Mouse (Mus musculus) heart, adult 11 months (tissue): ENCODE data around the gene Vmn1r85.
"Not testable (repeated sequence)": the region's sequence is repeated elsewhere in the genome, so short reads cannot be mapped to it uniquely, and the experiment has no call there.

ENCODE experiments used
- DNase-seq: peaks from one replicate; pipeline ENCODE4 v3.0.0; 2022

Vmn1r85 gene

DNA sequence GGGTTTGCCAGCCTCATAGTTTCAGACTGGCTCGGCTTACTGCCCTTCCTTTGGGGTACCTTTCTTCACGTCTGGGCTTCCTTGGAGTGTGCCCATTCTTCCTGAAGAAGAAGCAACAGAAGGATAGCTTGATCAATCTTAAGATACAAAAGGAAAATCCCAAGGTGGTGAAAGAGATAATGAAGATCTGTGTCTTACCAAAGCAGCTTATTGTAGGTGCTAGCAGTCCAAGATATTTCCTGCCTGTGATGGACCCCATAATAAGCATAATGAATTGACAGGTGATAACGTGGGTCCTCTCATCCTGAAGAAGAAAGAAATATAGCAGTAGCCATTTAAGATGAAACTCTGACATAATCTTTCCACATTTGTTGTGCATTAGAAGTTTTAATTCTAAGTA is at the start of gene Vmn1r85:
Gene Vmn1r85 (minus strand): TSS at position 101 of the 400 bp plus-strand sequence.
- DNase-seq: no peak

DNA sequence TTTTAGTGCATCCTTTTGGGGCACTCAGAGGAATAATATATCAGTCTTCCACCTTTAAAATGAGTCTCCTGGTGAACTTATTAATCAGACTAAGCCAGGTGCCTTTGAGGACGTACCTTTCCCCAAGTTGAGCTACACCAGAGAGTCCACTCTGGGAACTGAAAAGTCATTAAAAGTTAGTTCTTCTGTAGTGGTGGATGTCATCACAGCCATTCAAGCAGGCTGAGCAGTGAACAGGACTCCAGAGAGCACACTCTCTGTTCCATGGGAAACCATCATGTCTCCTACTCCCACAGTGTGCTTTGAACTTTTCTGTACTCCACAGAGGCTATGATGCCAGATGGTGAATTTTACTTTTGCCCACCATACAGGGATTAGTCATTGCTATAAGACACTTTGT is 45.1 kb upstream of the Vmn1r85 start, which contains the start of gene Vmn1r87:
Gene Vmn1r87 (minus strand): TSS at position 101 of the 400 bp plus-strand sequence.
- no peak for DNase-seq

DNA sequence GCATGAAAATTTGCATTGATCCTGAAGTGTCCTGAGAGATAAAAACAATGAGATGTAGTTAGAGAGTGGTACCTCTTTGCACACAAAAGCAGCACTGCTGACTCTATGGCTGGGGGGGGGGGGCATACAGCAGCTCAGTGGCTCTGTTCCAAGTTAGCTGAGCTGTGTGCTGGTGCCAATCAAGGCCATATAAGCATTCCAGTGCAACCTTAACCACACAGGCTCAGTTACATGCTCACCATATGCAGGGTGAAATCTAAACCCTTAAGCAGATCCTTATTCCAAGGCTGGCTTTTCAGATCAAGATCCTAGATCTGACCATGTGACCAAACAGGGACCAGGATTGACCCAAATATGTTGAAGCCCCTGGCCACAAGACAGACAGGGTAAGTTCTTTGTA is 42.4 kb upstream of the Vmn1r85 start:
- no peak for DNase-seq

DNA sequence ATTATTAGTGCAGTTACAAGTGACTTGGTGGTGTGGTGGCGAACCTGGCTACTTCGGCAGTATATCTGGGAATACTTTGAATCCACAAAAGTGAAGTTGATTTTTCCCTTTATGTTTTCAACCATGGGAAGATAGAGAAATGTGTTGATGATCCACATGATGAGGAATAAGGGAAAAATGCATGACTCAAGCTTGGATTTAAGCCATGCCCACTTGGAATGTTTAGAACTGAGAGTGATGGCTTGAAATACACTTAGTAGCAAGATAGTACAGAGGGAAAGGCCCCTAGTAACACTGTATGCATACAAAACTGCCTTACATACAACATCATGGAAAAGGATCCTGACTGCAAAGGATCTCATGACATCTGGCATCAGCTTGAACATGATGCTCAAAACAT is 36.9 kb upstream of the Vmn1r85 start:
- no peak for DNase-seq

DNA sequence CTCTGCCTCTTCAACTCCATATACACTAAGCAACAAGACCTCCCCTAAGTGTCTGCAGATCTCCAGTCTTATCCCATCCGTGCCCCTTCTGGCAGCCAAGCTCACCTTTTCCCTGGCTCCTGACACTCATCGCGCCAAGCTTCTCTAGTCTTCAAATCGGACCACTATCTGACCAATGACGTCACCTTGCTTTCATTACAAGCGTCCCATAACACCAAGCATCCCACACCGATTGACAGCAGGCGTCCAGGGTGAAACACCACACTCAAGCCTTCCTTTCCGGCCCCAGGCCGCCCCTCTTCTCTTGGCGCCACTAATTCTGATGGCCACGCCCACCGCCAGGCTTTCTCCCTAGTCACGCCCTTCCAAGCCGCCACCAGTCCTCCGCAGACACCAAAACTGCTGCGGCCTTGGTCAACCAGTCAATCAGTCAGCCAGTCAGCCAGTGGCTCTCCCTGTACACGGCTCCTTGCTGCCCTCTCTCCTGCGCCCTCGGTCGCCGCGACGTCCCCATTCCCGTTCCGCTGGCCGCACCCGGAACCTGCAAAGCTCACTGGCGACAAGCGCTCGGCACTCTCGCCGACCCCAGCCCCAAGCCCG is 28.7 kb upstream of the Vmn1r85 start:
- peak; percentile 90 for DNase-seq

DNA sequence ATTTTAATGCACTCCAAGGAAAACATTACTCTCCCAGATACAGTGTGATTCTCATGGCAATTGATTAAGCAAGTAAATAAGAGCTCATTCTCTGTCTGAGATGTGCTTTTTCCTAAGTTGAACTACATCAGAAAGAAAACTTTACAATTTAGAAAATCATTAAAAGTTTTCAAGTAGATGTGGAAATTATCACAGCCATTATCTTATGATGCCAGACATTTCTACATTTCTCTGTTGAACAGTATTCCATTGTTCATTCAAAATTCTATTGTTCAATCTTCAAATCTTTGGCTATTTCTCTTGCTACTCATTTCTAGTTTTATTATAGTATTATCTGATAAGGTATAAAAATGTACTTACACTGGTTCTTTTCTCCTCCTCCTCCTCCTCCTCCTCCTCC is 24.8 kb upstream of the Vmn1r85 start, which contains the start of gene Vmn1r86:
Gene Vmn1r86 (minus strand): TSS at position 101 of the 400 bp plus-strand sequence.
- DNase-seq: no peak

DNA sequence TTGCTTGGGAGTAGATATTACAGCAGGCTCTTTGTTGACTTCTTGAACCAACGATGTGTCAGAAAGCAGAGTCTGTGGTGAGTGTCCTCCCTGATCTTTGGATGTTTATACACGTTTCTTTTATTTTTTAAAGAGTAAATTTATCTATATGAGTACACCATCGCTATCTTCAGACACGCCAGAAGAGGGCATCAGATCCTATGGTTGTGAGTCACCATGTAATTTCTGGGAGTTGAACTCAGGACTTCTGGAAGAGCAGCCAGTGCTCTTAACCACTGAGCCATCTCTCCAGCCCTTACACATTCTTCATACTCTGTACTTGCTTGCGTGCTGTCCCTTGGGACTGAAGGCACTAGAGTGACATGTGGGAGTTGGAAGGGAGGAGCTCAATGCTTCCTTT is 22.7 kb downstream of the Vmn1r85 start:
- DNase-seq: no peak

DNA sequence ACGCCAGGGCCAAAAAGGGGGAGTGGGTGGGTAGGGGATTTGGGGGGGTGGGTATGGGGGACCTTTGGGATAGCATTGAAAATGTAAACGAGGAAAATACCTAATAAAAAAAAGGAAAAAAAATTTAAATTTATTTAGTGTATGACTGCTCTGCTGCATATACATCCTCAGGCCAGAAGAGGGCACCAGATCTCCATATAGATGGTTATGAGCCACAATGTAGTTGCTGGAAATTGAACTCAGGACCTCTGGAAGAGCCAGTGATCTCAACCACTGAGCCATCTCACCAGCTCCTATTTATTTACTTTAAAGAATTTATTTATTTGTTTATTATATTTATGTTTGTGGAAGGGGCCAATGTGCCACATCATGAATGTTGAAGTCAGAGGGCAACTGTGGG is 31.6 kb downstream of the Vmn1r85 start:
- not testable (repeated sequence) for DNase-seq

DNA sequence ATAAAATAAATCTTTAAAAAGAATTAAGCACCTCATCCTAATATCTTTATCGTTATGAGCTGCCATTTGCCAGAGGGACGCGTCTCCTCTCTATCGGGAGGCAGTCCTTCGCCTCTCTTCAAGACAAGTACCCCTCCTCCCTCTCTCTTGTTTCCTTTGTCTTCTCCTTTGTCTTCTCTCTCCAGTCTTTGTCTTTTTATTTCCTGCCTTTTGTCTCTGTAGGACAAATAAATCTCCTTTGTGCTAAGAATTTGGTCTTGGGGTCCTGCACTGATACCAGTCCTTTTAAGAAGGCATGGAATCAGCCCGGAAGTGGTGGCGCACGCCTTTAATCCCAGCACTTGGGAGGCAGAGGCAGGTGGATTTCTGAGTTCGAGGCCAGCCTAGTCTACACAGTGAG is 35.4 kb downstream of the Vmn1r85 start:
- peak; percentile 49 for DNase-seq

DNA sequence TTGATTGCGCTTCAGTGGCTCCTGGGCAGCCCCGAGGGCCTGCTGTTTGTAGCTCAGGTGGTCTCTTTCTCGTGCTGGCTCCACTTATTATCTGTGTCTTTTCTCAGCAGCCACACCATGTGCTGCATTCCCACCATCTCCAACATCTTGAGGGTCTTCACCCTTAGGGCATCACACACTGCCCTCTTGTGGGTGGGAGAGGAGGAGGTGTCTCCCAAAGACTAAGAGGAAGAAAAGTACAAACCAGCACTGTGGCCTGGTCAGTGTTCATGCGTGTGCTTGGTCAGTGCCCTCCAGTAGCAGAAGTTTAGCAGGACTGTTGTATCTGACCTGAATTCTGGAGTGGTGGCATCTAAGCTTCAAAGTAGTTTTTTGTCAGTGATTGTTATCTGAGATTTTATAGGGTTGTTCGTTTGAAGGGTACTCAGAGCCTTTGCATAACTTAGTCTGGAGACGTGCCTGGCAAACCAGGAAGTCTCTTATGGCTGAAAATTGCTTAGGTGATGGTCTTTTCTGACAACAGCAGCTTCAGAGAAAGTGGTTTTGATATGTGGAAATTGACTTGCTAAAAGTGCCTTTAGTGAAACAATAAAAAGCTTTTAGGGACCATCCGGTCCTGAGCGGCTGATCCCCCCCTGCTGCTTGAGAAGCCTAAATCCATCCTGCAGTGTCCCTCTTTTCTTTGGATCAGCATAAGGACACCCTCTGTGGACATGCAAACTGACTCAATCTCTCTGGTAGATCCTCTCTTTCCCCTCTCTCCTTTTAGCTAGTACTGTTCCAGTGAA is 37.9 kb downstream of the Vmn1r85 start:
- peak; percentile 81 for DNase-seq

DNA sequence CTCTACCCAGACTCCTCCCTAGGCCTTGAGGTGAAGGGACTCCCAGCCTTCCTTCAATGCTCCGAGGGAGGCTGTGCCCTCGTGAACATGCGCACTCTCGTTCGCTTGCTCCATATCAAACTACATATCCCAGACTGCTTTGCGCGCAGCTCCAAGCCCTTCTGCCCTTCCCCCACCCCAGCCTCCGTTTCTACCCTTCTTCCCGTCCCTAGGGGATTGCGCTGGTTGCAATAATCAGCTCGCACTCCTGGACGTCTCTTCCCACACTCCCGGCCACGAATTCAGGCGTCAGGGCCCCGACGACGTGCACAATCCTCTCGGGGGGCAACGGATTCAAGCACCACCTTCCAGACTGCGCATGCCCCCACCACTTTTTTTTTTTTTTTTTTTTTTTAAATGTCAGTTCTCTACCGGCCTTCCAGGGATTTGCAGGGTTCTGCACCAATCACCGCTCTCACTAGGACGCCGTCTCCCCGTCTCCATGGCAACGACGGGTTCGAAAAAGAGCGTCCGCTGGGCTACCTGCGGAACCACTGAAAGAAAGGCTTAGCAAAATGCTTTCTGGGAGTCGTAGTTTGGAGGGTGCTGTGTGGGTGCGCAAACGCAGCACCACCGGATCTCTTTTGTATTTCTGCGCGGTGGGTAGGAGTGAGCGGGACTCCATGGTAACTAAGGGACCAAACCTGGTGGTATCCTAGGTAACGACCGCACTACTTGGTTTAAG is 40.5 kb downstream of the Vmn1r85 start, which contains the start of gene Mzf1:
Gene Mzf1 (minus strand): TSS at position 478 of the 724 bp plus-strand sequence.
- peak; percentile 99 for DNase-seq

DNA sequence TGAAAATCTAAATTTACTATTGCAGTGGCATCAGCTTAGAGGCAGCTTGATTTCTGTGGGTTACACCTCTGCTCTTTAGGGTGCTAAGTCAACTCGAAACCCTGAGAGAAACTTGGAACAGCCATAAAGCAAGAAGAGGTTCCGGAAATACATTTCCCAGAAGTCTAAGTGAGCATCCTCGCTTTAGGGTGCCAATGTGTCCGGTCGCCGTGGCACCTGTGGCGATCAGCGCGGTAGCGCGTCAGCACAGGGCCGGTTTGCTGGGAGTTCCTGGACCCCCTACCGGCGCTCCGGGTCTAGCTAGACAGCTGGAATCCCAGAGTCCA is 41.0 kb downstream of the Vmn1r85 start:
- DNase-seq: no peak

DNA sequence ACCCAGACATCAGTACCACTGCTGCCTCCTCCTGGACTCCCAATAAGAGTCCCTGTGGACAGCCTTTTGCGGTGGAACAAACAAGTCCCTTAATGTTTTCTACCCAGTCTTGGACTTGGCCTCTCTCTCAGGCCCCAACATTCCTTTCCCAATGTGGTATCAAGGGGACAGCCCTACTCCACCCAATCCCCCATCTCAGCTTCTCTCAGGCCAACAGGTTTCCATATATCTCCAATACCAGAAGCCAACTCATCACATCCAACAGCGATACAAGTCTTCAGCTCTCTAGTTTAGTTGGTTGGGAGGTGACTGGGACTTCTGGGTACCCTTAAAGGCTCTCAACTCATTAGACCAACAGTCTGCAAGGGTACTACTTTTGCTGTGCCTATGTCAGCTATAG is 41.5 kb downstream of the Vmn1r85 start:
- peak; percentile 76 for DNase-seq

DNA sequence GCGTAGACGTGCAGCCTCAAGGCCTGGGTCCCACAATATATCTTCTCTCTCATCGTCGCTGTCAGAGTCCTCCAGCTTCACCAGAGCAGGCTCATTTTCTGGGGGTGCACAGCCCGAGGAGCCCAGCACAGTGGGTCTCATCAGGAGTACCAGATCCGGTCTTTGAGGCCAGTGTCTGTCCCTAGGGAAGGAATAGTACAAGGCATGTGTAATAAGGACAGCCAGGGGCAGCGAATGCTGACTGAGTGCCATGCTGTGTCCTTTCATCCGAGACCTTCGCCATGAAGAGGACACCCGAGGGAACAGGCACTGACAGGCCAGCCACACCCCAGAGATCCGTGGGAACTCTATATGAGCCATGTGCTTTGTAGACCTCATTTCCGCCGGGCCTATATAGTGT is 42.0 kb downstream of the Vmn1r85 start:
- DNase-seq: peak; percentile 75

DNA sequence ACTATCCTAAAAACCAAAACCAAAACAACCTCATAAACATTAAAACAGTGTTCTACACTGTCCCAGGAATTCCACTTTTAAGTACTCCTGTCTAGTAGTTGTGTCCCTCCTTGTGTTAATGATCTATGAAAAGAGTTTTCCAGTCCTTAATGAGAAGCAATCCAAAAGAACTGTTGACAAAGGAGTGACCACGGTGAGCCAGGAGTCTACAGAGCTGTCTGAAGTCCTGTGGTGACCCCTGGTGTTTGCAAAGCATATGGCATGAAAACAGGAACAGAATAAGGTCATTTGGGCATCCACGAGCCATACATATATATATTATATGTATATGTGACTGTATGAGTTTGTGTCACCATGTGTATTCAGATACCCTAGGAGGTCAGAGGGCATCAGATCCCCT is 48.9 kb downstream of the Vmn1r85 start:
- DNase-seq: peak; percentile 90

DNA sequence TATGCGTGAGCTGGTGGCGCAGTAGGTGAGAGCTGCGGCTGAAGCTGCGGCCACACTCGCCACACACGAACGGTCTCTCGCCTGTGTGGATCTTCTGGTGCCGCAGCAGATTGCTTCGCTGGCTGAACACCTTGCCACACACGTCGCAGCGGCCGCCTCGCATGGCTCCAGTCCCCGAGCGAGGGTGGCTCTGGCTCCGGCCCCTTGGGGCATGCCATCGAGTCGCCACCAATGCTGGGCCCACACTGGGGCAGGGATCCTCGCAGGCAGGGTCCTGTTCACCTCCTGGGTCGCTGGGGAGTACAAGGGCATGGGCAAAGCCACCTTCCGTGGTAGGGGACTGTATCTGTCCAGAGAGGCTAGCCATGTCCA is 50.7 kb downstream of the Vmn1r85 start:
- peak; percentile 87 for DNase-seq

DNA sequence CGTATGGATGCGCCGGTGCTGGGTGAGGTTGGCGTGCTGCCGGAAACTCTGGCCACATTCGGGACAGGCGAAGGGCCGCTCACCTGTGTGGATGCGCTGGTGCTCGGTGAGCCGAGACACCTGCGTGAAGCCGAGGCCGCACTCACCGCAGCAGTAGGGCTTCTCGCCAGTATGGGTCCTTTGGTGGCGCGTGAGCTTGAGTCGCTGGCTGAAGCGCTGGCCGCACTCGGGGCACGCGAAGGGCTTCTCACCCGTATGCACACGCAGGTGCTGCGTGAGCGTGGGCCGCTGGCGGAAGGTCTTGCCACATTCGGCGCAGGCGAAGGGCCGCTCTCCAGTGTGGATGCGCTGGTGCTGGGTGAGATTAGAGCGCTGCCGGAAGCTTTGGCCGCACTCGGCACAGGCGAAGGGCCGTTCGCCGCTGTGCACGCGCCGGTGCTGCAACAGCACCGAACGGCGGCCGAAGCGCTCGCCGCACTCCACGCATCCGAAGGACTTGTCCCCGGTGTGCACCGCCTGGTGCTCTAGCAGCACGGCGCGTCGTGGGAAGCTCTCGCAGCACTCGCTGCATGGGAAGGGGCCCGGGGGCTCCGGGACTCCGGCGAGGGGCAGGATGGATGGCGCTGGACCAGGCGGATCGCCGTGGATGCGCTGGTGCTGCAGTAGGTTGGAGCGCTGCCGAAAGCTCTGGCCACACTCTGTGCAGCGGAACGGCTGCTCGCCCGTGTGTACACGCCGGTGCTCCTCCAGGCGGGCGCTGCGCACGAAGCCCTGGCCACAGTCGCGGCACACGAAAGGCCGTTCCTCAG is 51.3 kb downstream of the Vmn1r85 start:
- DNase-seq: peak; percentile 83

DNA sequence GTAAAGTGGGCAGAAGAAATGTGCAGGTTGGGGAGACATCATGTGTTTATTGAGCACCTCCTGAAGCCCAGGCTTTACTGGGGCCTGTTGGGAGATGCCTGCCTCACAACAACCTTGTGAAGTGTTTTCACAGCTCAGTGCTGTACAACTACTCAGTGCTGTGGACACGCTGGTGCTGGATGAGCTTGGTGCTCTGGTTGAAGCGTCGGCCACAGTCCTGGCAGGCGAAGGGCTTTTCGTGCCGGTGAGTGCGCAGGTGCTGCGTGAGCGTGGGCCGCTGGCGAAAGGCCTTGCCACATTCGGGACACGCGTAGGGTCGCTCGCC is 51.9 kb downstream of the Vmn1r85 start:
- DNase-seq: no peak

DNA sequence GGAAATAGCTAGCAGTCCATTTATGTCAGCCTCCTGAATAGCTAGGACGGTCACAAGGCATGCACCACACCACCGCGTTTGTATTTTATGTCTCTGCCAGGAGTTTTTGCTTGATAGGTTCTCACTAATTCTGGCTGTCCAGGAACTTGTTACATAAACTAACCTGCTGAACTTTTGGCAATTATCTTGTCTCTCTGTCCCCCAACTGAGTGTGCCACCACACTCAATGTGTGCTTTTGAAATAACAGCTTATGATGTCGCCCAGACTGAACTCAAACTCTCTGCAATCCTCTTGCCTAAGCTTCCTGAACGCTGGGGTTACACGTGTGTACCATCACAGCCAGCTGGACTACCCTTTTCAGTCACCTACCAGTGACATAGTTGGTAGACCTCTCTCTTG is 52.5 kb downstream of the Vmn1r85 start:
- peak; percentile 67 for DNase-seq

DNA sequence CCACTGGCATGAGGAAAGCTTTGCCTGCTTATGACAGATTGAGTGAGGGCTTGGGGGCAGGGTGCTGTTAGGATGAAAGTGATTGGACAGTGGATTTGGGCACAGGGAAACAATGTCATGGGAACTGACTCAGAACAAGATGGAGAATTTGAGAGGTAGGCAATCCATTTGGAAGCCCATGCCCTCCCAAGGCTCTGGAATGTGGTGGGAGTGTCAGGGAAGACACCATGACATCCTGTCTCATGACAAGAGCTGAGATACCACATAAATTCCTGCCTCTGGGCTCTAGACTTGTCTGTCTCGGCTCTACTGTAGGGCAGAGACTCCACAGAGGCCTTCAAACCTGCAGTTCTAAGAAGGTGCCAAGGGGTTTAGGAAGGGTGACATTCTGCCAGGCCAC is 53.7 kb downstream of the Vmn1r85 start:
- DNase-seq: peak; percentile 84

DNA sequence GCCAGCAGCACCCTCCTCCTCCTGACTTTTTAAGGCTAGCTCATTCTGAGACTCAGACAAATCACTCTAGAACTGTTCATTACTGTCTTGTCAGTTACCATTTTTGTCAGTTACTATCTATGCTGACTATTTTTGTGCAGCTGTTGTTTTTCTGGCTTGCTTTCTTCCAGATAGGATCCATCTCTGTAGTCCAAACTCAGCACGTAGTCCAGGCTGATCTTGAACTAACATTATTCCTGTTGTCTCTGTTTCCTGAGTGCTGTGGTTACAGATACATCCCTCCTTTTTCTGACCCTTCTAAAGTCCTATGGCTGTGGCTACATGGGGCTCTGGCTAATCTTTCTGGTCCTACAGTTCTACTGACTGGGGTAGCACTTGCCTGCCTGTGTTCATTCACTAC is 55.8 kb downstream of the Vmn1r85 start:
- no peak for DNase-seq

DNA sequence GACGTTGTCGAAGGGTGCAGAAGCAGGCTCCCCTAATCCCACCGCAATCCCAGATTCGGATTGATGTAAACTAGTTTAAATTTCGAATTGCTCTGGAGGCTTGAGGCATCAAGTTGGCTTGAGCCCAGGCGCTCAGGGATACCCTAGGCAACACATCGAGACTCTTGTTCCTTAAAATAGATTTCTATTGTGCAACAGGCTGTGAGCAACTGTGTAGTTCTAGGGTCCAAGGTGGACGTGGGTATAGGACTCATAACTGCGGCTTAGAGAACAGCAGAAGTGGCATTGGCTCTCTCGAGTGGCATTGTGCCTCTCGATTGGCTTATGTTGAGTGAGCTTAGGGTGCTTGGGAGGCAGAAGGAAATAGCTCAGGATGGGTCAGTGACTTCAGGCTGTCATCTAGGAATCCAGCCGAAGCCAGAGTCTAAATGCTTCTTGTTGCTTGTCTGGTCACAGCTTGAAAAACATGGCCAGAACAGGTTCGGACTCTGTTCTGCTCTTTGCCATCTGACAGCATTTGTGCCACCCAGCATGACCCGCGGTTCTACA is 56.3 kb downstream of the Vmn1r85 start:
- DNase-seq: no peak
